Mouse (Mus musculus): ENCODE measurements around the gene Kcnj15.

The Kcnj15 gene

DNA sequence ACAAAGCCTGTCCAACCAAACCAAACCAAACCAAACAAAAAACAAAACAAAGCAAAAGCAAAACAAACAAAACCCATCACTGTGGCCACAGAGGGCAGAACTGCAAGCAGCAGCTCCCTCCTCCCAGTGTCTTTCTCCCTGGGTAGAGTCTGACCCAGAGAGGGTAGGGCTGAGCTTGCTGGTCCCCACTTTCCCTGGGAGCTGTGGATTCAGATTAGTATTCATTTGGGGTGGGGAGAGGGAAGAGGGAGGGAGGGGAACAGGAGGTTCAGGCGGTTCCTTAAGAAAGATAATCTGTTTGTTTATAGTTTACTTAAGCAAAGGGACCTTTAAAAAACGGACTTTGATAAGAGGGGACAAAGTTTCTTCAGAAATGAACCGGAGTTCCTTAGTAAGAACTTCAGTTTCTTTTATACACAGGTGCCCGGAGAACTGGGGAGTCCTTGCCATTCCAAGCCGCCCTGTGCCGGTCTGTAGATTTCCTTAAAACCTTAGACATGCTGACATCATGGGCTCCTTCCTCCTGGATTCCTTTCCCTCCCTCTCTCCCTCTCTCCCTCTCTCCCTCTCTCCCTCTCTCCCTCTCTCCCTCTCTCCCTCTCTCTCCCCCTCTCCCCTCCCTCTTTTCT is at the start of gene Kcnj15:
Gene Kcnj15 (plus strand): TSS at position 293 of the 629 bp plus-strand sequence.
- in situ Hi-C loops (cut with MboI, MseI): loop anchor here (10.0 kb wide), 1 partner anchor 1833 kb away; no protein-coding TSS in a partner anchor

DNA sequence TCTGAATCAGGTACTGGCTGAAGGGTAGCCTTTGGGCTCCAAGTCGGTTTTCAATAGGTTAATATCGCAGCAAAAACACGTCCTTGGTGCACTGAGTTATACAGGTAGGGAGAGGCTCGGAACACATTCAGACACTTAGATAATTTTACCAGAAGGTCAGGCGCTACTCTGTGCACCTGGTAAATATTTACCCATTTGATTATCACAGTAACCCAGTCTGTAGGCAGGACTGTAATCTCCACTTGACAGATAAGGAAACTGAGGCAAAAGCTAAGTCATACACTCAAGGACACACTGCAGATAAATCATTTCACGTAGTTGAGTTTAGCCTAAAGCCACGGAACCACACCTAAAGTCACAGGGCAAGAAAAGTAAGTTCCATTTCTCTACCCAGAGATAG is 49.1 kb upstream of the Kcnj15 start:
- in situ Hi-C loops (cut with MboI, MseI): loop anchor here (5.0 kb wide), 1 partner anchor 124 kb away; no protein-coding TSS in a partner anchor

DNA sequence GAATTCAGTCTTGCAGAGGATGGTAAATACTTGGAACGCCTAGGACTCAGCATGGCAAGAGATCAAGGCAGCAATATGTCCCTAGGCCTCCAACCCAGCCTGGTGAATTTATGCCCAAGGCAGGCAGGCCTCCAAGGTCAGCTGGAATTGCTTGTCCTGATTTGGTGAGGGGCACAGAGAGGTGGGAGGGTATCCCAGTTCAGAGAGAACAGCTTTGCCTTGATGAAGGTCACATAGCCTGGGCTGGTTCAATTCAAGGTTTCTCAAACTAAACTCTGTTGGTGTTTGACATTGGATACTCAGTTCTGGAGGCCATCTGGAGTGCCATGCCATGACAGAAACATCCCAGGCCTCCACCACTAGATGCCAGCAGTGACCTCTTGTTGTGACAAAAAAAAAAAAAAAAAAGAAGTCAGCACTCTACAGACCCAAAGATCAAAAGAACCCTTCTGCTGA is 48.3 kb upstream of the Kcnj15 start:
- in situ Hi-C loops (cut with MboI, MseI): loop anchor here (5.0 kb wide), 1 partner anchor 123 kb away; no protein-coding TSS in a partner anchor

DNA sequence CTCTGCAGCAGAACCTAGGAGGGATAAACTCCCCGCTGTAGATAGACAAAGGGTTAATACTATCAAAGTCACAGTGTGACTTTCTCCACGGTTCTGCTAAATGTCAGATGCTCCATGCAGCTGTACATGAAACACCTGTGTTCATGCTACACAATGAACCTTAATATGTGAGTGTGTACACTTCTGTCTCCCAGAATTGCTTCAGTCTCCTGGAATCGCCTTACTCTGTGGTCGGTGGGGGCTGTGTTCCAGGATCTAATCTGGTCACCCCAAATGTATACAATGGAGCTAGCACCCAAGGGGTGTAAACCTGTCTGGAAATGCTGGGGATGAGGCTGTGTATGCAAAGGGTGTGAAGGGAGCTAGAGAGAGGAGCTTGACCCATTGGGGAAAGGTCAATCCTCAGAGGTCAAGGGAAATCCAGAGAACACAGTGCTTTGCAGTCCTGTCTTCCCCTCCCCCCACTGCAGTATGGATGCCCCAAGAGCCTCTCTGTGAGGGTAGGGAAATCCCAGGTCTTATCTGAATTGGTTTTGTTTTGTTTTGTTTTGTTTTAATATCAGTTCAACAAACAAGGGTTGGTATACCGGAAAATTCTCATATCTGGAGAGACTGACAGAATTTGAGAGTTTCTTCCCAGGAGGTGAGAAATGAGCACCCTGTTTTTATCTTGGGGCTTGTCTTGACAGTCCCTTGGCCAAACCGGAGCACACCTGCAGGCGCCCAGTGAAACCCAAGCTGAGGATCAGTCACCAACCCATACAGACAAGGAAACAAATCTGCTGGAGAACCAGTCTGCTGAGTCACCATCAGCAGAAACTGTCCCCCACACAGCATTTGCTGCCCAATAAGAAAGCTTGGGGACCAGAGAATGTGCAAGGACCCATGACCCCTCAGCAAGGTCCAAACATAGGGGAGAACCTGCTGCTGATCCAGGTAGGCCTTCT is 42.8 kb upstream of the Kcnj15 start:
- in situ Hi-C loops (cut with MboI, MseI): loop anchor here (5.0 kb wide), 1 partner anchor 748 kb away; no protein-coding TSS in a partner anchor

- in situ Hi-C loops (cut with MboI, MseI): no loop called here
Measured at GRCm38 (mm10) chr16:95215782-95216181, 41.6 kb upstream of the Kcnj15 start.

GRCm38 (mm10) chr16:95216346-95216745 is 41.0 kb upstream of the Kcnj15 start:
- in situ Hi-C loops (cut with MboI, MseI): no loop called here

DNA sequence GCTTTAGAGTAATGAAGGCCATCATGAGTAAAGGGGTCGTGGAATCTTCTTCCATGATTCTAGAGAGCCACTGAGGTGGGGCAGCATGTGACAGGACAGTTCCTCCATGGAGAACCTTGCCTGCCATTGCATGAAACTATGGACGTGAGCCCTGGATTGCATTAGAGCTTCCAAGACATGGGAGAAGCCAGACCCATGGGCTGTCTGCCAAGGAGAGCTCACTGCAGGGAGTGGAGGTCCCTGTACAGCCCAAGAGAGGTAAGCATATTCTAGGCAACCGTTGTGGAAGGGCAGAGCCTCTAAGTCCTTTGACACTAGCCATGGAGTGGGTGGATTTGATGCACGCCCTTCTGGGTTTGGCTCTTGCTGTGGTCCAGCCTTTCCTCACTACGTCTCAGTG is 40.5 kb upstream of the Kcnj15 start:
- in situ Hi-C loops (cut with MboI, MseI): no loop called here

- in situ Hi-C loops (cut with MboI, MseI): no loop called here
Measured at GRCm38 (mm10) chr16:95218783-95219182, 38.6 kb upstream of the Kcnj15 start.

DNA sequence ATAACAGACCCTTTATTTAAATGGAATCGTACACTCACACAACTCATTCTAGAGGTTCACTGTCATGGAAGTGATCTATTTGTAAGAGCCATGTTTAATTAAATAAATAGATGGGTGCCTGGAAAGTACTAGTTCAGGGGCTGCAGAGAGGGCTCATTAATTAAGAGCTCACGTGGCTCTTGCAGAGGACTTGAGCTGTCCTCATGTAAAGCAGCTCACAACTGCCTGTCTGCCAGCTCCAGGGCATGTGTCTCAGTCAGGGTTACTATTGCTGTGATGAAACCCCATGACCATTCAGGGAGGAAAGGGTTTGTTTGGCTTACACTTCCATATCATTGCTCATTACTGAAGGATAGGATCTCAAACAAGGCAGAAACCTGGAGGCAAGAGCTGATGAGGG is 37.9 kb upstream of the Kcnj15 start:
- in situ Hi-C loops (cut with MboI, MseI): no loop called here

DNA sequence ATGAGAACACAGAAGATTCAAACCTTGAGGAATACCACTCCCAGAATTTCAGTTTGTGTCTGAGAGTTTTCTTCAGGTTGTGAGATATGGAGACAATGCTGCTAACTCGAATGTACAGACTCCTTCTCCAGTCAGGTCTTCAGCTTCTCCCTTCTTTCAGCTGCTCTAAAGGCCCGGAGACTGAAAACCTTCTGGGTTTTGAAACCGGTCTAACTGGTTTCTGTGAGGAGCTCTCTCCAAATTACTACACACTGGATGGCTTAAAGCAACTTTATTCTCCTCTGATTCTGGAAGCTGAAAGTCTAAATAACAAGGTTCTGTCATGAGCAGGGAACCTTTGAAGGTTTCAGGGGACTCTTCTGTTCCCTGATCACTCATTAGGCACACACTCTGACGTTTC is 36.3 kb upstream of the Kcnj15 start:
- in situ Hi-C loops (cut with MboI, MseI): no loop called here

DNA sequence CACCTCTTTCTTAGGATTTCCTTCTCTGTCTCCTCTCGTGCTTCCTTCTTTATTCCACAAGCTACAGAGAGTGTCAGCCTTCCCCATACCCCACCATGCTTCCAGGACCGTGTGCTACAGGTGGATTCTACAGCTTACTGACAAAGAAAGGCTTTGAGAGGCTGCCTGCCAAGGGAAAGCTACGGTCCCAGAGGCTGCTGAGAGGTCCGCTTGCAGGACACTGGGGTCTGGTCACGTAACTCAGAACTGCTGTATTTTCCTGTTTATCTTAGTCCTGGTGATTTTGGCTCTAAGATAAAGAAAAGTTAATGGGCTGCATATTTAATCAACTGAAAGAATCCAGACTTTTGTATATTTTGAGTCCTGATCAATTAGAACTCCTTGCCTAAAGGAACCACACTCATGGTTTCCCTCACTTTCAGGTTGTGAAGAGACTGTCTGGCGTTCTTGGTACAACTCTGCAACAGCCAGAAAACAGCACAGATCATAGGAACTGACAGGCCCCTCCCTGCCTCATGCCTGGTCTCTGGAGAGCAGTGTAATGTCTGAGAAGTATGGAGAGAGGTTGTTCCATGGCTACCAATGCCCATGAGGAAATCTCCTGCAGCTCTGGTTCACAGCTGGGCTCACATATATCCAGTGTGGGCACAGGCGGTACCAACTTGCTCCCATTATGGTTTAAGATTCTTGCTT is 35.2 kb upstream of the Kcnj15 start:
- in situ Hi-C loops (cut with MboI, MseI): no loop called here

DNA sequence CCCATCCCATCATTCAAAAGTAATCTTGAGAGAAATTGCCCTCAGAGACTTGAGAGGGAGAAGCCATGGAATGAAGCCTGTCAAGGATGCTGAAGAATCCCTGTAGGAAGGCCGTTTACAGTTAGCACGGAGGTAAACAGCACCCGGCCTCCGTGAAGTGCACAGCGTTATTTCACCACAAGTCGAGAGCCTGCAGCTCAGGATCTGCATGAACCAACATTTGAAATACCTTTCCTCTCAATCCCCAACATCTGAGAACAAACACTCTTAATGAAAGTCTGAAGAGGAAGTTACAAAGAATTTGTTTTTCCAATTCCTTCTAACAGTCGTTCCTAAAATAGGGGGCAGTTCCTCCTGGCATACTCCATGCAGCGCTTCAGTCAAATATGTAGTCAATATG is 33.9 kb upstream of the Kcnj15 start:
- in situ Hi-C loops (cut with MboI, MseI): no loop called here

DNA sequence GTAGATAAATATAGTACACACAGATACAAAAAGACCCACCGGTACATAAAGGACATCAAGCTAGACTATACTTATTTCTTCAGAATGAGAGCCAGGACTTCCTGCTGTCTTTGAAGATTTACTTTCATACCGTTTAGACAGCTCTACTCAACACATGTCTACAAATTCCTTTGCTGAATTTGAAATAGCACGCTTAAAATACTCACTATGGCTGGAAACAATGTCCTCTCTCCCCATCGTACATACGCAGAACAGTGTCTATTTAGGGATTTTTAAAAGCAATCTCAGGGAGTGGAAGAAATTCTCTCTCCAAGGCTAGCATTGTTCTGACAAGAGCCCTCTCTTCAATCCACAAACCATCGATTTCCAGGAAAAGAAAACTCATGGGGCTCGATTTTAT is 32.1 kb upstream of the Kcnj15 start:
- in situ Hi-C loops (cut with MboI, MseI): no loop called here

- in situ Hi-C loops (cut with MboI, MseI): no loop called here
Measured at GRCm38 (mm10) chr16:95231768-95232167, 25.6 kb upstream of the Kcnj15 start.

DNA sequence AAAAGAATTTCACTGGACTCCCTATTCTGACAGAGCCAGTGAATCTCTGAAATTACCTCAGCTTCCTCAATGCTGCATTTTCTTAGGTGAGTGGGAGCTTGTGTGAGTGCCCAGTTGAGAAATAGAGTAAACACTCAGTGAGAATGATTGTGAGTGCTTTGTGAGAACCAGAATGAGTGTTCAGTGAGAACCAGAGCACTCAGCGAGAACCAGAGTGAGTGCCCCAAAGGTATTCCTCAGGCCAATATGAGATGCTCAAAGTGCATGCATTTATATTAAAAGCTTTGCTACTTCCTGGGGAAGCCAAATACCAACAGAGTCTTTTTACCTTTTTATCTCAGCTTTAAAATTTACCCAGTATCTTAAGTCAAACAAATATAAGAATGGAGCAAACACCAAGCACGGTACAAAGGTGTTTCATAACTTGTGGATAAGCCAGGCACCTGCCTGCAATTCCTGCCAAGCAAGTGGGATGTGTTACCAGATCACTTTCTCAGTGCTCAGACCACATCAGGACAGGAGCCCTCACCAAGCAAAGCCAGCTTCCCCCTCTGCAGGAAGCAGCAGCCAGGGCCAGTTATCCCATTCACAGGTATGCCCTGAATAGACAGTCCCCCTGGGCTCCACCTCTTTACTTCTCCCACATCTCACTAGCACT is 22.3 kb upstream of the Kcnj15 start:
- in situ Hi-C loops (cut with MboI, MseI): no loop called here

GRCm38 (mm10) chr16:95239209-95239925 is 18.0 kb upstream of the Kcnj15 start:
- in situ Hi-C loops (cut with MboI, MseI): no loop called here

GRCm38 (mm10) chr16:95240688-95241087 is 16.7 kb upstream of the Kcnj15 start:
- in situ Hi-C loops (cut with MboI, MseI): no loop called here

DNA sequence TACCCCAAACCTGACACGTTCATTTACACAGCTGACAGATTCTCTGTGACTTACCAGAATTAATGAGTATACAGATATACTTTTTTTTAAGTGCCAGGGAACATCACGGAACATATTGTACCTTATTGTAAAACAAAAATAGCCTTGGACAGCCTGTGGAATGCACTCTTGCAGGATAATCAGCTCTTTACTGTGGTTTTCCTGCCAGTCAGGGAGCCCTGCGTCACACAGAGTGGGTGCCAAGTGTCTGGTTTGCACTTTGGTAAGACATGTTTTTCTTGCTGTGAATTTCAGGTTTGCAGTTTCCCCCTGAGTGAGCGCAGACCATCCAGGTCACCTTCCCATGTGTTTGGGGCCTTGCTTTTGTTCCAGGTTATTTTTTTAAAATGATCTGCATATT is 15.8 kb upstream of the Kcnj15 start:
- in situ Hi-C loops (cut with MboI, MseI): no loop called here

DNA sequence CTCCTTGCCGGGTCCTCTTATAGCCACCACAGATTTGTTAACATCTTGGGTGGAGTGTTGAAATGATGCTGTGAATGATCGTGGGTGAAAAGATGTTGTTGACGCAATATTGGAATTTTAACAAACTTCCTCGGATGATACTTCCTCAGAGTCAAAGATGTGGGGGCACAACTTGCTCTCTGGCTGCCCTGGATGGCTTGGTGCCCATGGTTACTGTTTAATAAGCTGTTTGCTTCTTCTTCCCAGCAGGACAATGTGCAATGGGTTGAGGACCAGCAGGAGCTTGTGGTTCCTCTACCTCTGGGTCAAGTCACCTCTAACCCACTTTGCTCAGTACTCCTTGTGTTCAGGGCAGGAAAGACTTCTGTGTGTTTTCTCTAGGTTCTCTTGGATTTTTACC is 15.2 kb upstream of the Kcnj15 start:
- in situ Hi-C loops (cut with MboI, MseI): no loop called here

- in situ Hi-C loops (cut with MboI, MseI): no loop called here
Measured at GRCm38 (mm10) chr16:95243401-95243800, 14.0 kb upstream of the Kcnj15 start.
